Mouse (Mus musculus): ENCODE results near the gene Sept1. TPM values are rescaled to one million over a fixed set of nuclear protein-coding genes. Genes with fewer than 3 reads are reported as not detected.
"Not testable (repeated sequence)": the region's sequence is repeated elsewhere in the genome, so short reads cannot be mapped to it uniquely, and the experiment has no call there.

Gene Sept1
- total RNA-seq, 2 experiments from 2014 or later: 1.0 to 1.3 TPM

- peak; percentile 97 for DNase-seq (ENCODE audit: low spot score)
These were observed 37.2 kb downstream of the Sept1 start, which contains the start of gene Cd2bp2 for GRCm38 (mm10) chr7:127195544-127196295. TSS of gene Cd2bp2 (minus strand) at chr7:127196050.

- no peak for DNase-seq (ENCODE audit: low spot score)
These were observed 38.3 kb downstream of the Sept1 start for GRCm38 (mm10) chr7:127194633-127195029.

GRCm38 (mm10) chr7:127194011-127194632 lies 38.8 kb downstream of the Sept1 start:
- no peak for DNase-seq (ENCODE audit: low spot score)

GRCm38 (mm10) chr7:127192989-127193388 lies 39.9 kb downstream of the Sept1 start:
- no peak for DNase-seq (ENCODE audit: low spot score)

- DNase-seq (ENCODE audit: low spot score): no peak
These were observed 42.3 kb downstream of the Sept1 start for GRCm38 (mm10) chr7:127190672-127191071.

- DNase-seq (ENCODE audit: low spot score): no peak
These were observed 44.3 kb downstream of the Sept1 start for GRCm38 (mm10) chr7:127188305-127189276.

- no peak for DNase-seq (ENCODE audit: low spot score)
These were observed 45.6 kb downstream of the Sept1 start for GRCm38 (mm10) chr7:127187351-127187750.

- DNase-seq (ENCODE audit: low spot score): no peak
These were observed 47.3 kb downstream of the Sept1 start for GRCm38 (mm10) chr7:127185601-127186000.

GRCm38 (mm10) chr7:127184720-127185119 lies 48.2 kb downstream of the Sept1 start:
- DNase-seq (ENCODE audit: low spot score): no peak

GRCm38 (mm10) chr7:127183828-127184227 lies 49.1 kb downstream of the Sept1 start:
- no peak for DNase-seq (ENCODE audit: low spot score)

- DNase-seq (ENCODE audit: low spot score): no peak
These were observed 49.6 kb downstream of the Sept1 start for GRCm38 (mm10) chr7:127183345-127183744.

GRCm38 (mm10) chr7:127181724-127182123 lies 51.2 kb downstream of the Sept1 start:
- not testable (repeated sequence) for DNase-seq (ENCODE audit: low spot score)

GRCm38 (mm10) chr7:127180783-127181182 lies 52.1 kb downstream of the Sept1 start:
- no peak for DNase-seq (ENCODE audit: low spot score)

GRCm38 (mm10) chr7:127176937-127177336 lies 56.0 kb downstream of the Sept1 start:
- DNase-seq (ENCODE audit: low spot score): no peak

- no peak for DNase-seq (ENCODE audit: low spot score)
These were observed 66.4 kb downstream of the Sept1 start for GRCm38 (mm10) chr7:127166501-127166900.

- DNase-seq (ENCODE audit: low spot score): no peak
These were observed 67.1 kb downstream of the Sept1 start for GRCm38 (mm10) chr7:127165607-127166493.

Measured in gastrocnemius, adult 18-20 months (tissue).